Mouse (Mus musculus) heart, adult 9 months (tissue): Measurements from ENCODE around the gene Zbtb2.
"Not testable (repeated sequence)": the region's sequence is repeated elsewhere in the genome, so short reads cannot be mapped to it uniquely, and the experiment has no call there.

Source experiments
- DNase-seq, 2 experiments: peaks; one replicate each; pipeline ENCODE4 v3.0.0; 2022; ENCODE audit warnings: low spot score in 2 of 2

Gene Zbtb2

GRCm38 (mm10) chr10:4387701-4388383 is at the start of gene Zbtb2:
Zbtb2 (minus strand) TSS chr10:4388108.
- DNase-seq, result peak; percentile 53 to 57

GRCm38 (mm10) chr10:4435416-4435815 is 47.5 kb upstream of the Zbtb2 start:
- no peak for DNase-seq

GRCm38 (mm10) chr10:4433871-4434270 is 46.0 kb upstream of the Zbtb2 start:
- DNase-seq, result not testable (repeated sequence)

GRCm38 (mm10) chr10:4432996-4433755 is 45.3 kb upstream of the Zbtb2 start:
- DNase-seq, result no peak

- DNase-seq, result peak; percentile 93 to 97
Observed at GRCm38 (mm10) chr10:4432123-4432931, 44.4 kb upstream of the Zbtb2 start, which contains the start of the genes Rmnd1 and Armt1. Rmnd1 (minus strand) TSS chr10:4432388. Armt1 (plus strand) TSS chr10:4432467.

- DNase-seq, result no peak
Observed at GRCm38 (mm10) chr10:4431746-4432122, 43.8 kb upstream of the Zbtb2 start.

GRCm38 (mm10) chr10:4430826-4431225 is 42.9 kb upstream of the Zbtb2 start:
- DNase-seq, result peak in 1 of 2 experiments; percentile 30

GRCm38 (mm10) chr10:4430399-4430798 is 42.5 kb upstream of the Zbtb2 start:
- DNase-seq, result peak in 1 of 2 experiments; percentile 28

- no peak for DNase-seq
Observed at GRCm38 (mm10) chr10:4425245-4425644, 37.3 kb upstream of the Zbtb2 start.

GRCm38 (mm10) chr10:4407191-4407590 is 19.3 kb upstream of the Zbtb2 start:
- no peak for DNase-seq

- DNase-seq, result peak; percentile 26 to 40
Observed at GRCm38 (mm10) chr10:4405511-4405910, 17.6 kb upstream of the Zbtb2 start.

- DNase-seq, result peak in 1 of 2 experiments; percentile 54
Observed at GRCm38 (mm10) chr10:4404895-4405491, 17.1 kb upstream of the Zbtb2 start.

- DNase-seq, result no peak
Observed at GRCm38 (mm10) chr10:4398058-4398457, 10.2 kb upstream of the Zbtb2 start.

- DNase-seq, result no peak
Observed at GRCm38 (mm10) chr10:4395321-4395720, 7.4 kb upstream of the Zbtb2 start.

- DNase-seq, result no peak
Observed at GRCm38 (mm10) chr10:4391851-4392250, 3.9 kb upstream of the Zbtb2 start.

GRCm38 (mm10) chr10:4391076-4391475 is 3.2 kb upstream of the Zbtb2 start:
- DNase-seq, result no peak

GRCm38 (mm10) chr10:4390550-4390949 is 2.6 kb upstream of the Zbtb2 start:
- no peak for DNase-seq

- no peak for DNase-seq
Observed at GRCm38 (mm10) chr10:4389461-4390112, 1.7 kb upstream of the Zbtb2 start.

GRCm38 (mm10) chr10:4389036-4389435 is 1.1 kb upstream of the Zbtb2 start:
- no peak for DNase-seq

- DNase-seq, result peak; percentile 39 to 45
Observed at GRCm38 (mm10) chr10:4388384-4388745, 457 bp upstream of the Zbtb2 start.
